Mouse (Mus musculus) cerebellum, postnatal 10 days (tissue): Measurements from ENCODE around the gene Cerk.
"Not testable (repeated sequence)": the region's sequence is repeated elsewhere in the genome, so short reads cannot be mapped to it uniquely, and the experiment has no call there.

ENCODE experiments used
- DNase-seq, 2 experiments: peaks; one replicate each; pipeline ENCODE4 v3.0.0; 2021; ENCODE audit warnings: mixed read lengths in 2 of 2

The Cerk gene

DNA sequence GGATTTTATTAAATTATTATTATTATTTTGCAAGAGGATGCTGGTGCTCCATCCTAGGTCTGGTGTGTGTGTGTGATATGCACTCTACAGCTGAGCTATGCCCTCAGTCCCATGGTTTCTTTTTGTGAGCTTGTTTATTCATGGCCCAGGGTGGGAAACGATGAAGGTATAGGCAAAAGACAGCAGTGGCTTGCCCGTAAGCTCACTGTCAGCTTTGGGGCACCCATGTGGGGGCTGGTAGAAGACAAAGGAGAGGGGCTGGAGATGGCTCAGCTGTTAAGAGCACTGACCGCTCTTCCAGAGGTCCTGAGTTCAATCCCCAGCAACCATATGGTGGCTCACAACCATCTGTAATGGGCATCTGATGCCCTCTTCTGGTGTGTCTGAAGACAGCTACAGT lies 4.6 kb downstream of the Cerk start:
- not testable (repeated sequence) for DNase-seq

DNA sequence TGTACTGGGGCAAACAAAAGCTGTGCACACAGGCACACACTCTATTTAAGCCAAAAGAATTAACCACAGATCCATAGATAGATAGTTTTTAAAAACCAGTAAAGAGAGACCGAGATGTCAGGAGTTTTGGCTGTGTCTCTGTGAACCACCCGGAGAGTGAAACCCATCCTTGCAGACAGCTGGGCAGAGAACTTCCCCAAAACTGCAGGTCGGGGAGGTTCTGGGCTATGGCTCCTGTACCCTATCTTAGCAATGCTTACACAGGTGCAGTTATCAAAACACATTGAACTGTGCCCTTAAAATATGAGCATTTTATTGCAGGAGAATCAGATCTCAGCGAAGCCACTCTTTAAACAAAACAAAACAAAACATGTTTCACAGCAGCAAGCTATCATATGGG lies 5.5 kb downstream of the Cerk start:
- DNase-seq = no peak

DNA sequence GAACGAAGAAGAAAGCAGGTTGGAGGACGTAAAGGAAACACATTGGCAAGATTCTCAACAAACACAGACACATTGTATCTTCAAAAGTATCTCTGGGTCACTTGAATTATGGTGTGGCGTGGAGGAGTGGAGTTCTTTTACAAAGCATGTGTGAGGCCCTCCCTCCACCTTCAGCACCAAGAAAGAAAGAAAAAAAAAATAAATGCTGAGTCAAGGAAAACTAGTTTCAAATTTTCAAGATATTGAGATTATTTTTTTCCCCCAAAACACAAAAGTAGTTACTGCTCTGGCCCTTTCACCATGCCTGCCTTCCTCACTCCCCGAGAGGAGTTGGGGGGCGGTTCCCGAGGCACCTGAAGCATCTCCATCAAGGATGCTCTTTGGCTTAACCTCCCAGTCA lies 7.3 kb downstream of the Cerk start:
- DNase-seq = no peak

DNA sequence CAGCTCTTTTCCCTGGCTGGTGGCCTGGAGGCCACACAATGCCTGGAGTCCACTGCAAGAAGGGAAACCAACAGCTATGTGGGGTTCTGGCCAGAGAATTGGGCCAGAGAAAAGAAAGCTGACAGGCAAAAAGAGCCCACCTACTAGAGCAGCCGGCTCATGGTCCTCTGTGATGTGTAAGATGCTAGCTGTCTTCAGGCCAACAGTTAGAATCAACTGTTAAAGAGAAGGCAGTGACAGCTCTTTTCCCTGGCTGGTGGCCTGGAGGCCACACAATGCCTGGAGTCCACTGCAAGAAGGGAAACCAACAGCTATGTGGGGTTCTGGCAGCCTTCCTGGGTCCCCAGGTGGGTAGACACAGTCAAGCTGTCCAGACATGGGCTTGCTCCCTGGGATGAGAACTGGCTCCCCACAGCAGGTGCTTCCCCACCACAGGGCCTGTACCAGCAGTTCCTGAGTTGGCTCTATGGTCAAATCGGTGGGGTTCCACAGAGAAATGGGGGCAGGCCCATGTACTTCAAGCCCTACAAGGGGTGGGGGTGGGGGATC lies 8.2 kb downstream of the Cerk start:
- DNase-seq = peak; percentile 78 to 90

DNA sequence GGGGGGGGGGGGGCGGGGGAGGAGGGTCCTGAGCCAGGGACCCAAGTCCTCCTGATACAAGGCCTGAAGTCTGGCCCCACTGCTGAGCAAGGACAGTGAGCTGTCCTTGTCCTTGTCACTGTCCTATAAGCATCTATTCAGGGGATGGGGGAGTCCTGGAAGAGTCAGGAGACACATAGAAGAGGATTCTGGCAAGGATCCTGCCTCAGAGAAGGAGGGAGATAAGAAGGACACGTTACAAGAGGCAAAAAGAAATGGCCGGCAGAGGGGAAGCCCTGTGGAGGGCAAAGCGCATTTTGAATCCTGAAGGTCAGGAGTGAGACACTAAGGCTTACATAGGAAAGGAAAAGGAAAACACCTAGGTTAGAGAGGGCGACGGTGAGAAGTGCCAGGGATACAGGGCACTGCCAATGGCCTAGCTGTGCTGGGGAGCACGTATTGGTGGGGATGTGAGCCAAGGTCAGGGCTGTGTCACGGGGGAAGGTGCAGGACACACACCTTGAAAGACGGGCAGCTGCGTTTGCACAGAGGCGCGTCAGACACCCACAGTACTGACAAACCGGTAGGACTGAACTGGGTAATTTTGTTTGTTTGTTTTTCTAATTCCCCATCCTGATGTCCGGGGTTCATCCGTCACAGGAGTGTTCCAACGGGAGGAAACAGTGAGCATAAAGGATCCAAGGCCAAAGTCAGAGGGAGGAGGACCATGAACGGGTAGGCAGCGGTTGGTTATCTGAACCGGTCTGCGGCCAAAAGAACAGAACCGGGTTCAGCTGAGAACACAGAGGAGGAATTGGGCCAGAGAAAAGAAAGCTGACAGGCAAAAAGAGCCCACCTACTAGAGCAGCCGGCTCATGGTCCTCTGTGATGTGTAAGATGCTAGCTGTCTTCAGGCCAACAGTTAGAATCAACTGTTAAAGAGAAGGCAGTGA lies 8.9 kb downstream of the Cerk start:
- peak; percentile 48 to 51 for DNase-seq

DNA sequence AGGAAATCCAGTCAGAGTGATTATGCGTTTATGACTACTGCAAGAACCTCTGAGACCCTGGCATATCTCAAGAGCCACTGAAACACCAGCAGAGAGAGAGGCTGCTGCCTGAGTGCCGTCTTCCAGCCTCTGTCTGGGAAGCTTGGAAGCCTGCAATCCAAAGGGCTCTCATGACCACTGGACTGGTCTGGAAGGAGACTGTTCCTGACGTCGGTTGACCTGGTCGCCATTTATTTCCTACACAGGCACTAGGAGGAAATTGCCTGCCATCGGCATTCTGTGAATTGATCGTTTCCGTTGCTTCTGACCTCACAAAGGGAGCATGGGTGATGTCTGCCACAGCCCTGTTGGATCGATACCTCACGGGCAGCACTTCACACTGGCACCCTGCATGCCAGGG lies 9.8 kb downstream of the Cerk start:
- DNase-seq = no peak

DNA sequence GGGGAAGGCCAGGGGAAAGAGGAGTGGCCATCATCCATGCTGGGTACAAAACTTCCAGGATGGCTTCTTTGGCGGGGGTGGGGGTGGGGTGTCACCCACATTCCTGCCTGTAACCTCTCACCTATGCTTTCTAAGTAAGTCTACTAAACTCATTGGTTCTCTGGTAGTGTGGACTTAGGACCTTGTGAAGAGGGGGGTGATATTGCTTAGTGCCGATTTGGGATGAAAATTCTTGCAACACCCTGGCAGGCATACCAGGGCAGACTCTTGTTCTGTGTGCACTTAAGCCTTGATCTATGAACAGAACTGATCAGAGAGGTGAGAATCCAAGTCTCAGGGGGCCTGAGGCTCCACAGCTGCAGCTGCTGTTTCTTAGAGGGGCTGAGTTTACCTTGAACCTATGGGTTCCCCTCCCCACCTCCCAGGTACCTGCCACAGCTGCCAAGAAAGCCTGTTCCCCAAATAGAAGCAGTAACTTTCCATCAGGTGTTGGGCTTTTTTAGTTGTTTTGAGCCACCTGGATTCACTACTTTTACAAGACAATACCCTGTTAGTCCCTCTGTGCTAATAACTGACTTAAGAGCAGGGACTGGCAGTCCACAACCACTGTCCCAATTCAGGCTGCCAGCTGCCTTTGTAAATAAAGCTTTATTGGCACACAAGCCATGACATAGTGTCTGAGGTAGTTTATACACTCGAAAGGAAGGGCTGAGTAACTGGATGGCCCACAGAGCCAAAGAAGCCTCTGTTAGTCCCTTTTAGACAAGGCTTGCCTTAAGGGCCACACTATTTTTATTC lies 10.5 kb downstream of the Cerk start:
- DNase-seq = no peak

DNA sequence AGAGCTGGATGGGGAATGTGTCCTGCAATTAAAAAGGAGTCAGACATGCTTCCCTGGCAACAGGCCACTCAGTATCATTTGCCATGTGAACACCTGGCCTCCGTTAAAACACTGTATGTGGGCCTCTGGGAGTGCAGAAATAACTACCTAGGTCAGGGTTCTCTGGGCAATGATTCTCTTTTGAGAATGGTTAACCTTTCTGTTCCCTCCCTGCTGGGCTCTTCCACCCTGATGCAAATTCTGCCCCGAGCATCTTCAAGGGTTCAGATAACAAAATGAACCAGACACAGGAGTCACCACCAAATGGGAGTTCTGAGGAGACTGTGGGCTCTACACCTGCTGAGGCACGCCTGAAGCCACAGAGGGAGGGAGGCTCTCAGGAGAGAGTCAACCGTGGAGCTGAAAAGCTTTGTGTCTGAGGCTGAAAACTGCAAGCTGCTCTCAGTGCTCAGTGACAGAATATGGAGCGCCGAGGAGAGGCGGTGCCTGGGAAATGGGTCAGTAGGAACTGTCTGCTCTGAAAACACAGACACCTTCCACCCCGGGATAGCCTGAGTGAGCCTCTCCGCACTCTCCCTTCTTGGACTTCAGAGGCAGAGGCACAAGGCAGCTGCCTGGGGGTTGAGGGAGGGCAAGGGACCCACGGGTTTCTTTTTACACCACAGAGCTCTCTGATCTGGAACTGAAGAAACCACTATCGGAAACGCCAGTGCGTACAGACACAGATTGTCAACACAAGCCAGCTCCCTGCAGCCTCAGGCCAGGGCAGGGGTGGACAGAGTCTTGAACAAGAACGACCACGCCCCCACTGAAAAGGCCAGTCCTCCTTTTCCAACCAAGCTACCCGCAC lies 12.6 kb downstream of the Cerk start:
- no peak for DNase-seq

DNA sequence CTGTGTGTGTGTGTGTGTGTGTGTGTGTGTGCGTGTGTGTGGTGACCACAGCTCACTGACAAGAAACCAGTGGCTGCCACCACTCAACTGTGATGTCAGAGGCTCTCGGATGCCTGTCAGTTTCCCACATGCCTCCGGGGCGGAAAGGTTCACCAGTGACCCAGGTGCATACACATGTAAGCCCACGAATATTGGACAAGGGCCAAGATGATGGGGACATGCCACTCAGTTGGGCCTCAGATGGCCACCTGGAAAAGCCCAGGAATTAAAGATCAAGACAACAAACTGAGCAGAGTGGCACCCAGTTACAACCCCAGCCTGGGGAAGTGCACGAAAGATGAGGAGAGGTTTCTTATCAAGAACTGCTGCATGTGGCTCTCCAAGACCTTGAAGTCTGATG lies 13.4 kb downstream of the Cerk start:
- DNase-seq = peak; percentile 31 to 38

DNA sequence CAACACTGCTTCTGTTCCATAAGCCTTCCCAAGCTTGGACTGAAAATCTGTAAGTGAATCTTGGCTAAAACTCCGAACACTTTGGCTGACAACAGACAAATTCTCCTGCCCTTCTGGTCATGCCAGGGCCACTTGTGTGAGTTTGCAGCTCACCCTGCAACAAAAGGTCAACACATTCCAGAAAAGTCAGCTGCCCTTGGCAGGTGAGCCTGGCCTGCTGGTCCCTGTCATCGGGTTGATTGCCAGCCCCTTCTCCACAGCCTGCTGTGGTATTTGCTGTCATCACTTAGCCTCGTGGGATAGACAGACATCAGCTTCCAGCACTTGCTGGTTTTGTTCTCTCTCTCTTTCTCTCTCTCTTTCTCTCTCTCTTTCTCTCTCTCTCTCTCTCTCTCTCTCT lies 13.8 kb downstream of the Cerk start:
- peak in 1 of 2 experiments; percentile 38 for DNase-seq

DNA sequence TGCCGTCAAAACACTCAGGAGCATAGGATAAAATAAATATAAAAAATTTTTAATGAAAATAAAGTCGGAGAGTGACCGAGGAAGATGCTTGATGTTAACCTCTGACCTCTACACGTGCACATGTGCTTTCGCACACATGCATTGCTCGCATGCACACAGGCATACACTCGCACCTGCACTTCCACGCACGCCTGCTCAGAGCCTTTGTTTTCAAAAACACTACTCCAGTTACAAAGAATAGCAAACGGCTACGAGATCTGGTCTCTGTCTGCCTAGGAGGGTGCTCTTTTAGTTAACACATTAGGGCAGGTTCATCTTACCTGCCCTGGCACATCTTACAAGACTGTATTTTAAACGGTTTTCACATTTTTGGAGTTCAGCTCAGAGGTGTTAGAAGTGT lies 14.6 kb downstream of the Cerk start:
- no peak for DNase-seq

DNA sequence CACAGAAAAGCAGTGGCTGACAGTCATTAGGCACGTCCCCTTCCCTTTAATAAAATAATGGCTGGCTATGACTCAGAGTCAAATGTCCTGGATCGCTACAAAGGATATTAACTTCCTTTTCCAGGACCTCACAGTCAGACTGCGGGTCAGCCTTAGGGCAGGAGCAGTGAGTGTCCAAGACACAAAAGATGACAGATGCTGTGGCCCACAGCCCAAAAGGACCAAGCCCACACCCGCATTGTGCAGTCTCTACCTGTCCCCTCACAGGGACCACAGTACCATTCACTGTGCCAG lies 16.2 kb downstream of the Cerk start:
- no peak for DNase-seq

DNA sequence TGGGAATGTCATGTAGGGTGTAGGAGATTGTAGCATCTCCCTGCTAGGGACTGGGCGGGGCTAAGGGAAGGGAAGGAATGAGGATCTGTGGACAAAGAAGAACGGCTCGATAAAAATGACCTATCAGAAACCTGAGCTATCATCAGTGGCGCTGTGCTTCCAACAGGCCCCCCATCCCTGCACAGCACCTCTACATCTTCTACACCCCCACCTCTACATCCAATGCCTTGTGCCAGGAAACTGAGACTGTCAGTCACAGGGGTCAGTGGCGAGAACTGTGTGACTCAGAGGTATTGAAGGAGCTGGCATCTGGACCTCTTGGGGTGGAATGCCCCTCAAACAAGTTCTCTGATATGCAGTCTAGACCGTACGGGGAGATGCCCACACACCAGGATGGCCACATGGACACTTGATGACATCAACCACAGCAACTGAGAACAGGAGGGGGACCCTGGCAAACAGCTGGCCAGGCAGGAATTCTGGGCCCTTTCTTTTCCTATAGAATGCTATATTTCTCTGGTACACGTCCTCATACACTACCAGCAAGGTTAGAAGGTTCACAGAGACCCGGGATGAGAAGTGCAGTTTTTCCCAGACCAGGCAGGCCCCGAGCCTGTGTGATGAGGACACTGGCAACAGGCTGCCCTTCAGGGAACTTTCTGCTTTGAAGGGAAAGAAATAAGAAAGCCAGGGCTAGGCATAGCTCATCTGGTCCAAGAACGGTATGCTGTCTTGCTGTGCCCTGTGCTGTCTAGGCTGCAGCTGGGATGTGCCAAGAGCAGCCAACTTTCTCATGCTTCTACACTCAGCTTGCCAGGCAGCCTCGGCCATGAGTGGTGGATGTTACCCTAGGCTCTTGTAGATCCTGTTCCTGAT lies 16.8 kb downstream of the Cerk start:
- DNase-seq = no peak

DNA sequence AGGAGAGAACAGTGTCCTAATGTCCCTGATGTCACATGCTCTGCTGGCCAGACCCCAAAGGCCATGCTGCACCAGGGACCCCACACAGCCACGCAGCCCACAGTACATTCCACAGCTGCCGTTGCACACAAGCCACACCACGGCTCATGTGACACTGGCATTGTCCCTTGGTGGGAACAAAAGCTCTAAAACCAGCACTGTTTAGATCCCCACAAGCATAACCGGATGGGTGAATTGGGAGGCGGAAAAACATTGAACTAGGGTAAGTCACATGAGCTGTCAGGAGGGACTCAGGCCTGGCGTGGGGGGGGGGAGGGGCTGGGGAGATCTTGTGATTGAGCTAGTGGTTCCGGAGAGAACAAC lies 17.5 kb downstream of the Cerk start:
- no peak for DNase-seq

DNA sequence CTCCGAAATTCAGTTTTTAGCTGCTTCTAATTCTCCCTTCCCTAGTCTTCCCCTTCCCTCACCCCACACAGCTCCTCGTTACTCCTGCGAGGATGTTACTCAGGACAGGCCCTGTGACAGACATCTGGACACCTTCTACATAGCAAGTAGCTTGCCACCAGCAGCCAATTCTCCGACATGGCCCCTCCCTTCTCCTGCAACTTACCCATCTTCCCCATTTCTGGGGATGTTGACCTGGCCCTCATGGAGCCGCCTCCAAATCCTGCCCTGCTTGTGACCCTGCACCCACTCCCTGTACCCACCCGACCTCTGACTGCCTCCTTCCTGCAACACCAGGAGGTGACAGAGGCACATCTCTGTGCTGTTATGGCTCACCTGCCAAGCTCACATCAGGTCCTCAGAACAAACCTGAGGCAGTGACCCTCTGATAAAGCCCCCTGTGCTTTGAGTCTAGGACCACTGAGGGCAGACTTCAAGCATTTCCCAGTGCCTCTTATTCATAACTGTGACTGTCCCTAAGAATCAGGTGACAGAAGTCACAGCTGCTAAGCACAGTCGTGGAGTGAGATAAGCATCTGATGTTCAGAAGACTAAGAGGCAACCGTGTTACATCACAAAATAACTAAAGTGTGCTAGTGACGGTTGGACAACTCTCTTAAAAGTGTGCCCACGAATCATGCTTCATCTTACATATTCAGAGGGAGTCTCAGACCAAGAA lies 18.0 kb downstream of the Cerk start:
- no peak for DNase-seq

DNA sequence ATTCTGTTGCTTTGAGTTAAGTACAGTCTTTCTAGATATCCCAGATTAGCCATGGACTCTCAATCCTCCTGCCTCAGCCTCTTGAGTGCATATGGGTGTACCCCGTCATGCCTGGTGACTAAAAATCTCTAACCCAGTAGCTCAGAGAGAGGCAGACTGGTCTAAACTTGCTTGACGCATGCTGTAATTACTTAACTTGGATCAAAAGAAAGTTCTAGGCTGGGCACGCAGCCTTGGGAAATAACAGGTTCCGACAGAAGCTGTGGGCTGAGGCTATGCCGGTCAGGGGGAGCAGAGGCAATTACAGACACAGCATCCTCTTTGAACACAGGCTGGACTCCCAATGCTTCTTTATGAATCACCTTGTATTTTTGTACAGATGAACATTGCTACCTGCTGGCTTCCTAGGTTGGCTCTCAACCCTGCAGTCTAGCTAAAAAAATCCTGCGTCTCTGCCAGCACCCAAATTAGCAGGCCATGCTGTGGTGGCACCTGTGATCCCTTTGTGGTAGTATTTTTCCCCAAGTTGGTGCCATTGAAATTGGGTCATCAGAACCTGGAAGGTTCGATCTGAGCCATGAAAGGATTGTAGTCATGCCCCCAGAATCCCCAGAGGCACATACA lies 18.8 kb downstream of the Cerk start:
- peak; percentile 34 to 44 for DNase-seq

DNA sequence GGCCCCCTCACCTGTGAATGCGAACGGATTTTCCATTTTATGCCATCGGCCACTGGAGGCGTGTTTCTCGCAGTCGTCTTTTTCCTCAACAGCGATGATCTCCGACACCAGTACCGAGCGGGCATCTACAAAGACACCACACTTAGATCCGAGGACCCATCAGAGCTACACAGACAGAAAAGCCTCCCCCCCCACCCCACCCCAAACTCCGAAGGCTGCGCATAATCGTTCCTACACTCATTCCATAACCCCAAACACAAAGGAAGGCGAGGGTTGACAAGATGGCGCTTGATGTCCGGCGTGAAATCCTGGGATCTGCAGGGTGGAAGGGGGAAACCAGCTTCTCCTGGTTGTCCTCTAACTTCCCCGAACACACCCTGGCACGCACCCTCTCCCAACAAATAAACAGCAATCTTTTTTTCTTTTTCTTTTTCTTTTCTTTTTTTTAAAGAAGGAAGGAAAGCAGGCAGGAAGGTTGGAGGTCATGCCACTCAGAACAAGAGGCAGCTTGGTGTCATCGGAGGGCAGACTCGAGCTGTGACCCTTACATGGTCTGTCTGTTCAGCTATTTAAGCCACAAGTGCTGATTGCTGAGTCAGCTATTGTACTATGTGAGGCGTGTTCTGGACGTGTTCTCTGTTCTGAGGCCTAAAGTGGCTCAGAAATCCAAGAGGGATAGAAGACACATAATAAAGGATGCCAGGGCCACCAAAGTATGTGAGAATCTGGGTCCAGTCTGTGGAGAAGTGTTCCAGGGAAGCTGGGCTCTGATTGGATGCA lies 19.9 kb downstream of the Cerk start:
- no peak for DNase-seq

DNA sequence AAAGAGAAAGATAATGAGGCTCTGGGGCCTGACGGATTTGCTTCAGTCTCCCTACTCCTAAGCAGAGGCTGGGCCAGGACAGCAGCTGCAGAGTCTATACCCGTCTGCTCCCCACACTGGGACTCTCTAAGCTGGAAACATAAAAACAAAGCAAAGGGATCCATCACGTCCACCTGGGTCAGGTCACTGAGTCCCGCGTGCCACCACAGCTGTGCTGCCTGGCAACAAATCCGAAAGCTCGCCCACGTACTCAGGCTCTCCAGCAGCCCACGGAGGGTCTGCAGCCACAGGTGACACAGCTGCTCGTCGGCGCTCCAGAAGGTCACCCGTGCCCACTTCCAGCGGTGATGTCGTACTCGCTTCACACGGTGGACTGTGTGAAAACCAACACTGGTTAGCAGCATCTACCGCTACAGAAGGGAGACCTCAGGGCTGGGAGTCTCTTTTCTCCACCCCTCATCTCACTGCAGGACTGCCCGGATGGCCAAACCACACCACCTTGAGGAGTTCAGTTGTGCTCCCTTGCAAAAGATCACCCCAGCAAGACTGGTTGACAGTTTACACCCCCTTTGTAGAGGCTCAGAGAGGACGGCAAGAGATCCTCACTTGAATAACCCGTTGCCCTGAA lies 21.1 kb downstream of the Cerk start:
- no peak for DNase-seq

DNA sequence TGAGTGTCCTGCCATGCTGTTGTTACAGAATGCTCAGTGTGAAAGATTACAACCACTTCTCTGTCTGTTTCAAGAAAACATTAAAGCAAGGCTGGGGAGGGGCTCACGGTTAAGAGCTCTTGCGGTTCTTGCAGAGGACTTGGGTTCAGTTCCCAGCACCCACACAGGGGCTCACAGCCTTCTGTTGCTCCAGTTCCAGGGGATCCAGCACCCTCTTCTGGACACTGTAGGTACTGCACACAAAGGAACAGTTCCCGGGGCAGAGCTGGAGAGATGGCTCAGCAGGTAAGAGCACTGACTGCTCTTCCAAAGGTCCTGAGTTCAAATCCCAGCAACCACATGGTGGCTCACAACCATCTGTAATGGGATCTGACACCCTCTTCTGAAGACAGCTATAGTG lies 24.1 kb downstream of the Cerk start:
- DNase-seq = not testable (repeated sequence)

DNA sequence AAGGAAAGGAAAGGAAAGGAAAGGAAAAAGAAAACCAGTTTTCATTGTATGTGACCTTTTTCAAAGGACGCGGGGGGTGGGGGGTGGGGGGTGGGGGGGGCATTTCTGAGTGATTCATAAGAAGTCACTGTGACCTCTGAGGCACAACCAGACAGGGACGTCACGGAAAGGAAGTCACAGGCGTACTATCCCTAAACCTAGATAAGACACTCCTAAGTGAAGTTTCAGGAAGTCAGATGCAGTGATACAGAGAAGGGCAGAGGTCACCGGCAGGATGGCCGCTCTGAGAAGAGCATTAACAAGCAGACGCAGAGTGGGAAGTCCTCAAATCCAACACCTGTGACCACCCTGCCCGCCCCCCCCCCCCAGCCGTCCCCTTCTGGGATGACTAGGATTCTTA lies 25.0 kb downstream of the Cerk start:
- no peak for DNase-seq
